Mouse (Mus musculus): ENCODE data around the gene Hist1h4i.
"Not testable (repeated sequence)": the region's sequence is repeated elsewhere in the genome, so short reads cannot be mapped to it uniquely, and the experiment has no call there.

Hist1h4i gene

GRCm38 (mm10) chr13:22041142-22041536 lies at the start of gene Hist1h4i:
Gene Hist1h4i, minus strand, starts transcription at chr13:22041362.
- DNase-seq, result peak; percentile 88

GRCm38 (mm10) chr13:22084140-22084539 lies 43.0 kb upstream of the Hist1h4i start, which contains the start of gene Vmn1r188:
Gene Vmn1r188, plus strand, starts transcription at chr13:22084440.
- DNase-seq, result not testable (repeated sequence)

- no peak for DNase-seq
Measured at GRCm38 (mm10) chr13:22063468-22063867, 22.3 kb upstream of the Hist1h4i start.

GRCm38 (mm10) chr13:22061422-22061821 lies 20.3 kb upstream of the Hist1h4i start:
- DNase-seq, result no peak

- no peak for DNase-seq
Measured at GRCm38 (mm10) chr13:22053754-22054153, 12.6 kb upstream of the Hist1h4i start.

GRCm38 (mm10) chr13:22051523-22051859 lies 10.3 kb upstream of the Hist1h4i start:
- DNase-seq, result no peak

- peak; percentile 82 for DNase-seq
Measured at GRCm38 (mm10) chr13:22050591-22051522, 9.7 kb upstream of the Hist1h4i start.

GRCm38 (mm10) chr13:22049737-22050440 lies 8.7 kb upstream of the Hist1h4i start:
- DNase-seq, result no peak

- DNase-seq, result no peak
Measured at GRCm38 (mm10) chr13:22049041-22049440, 7.9 kb upstream of the Hist1h4i start.

- no peak for DNase-seq
Measured at GRCm38 (mm10) chr13:22045311-22045710, 4.1 kb upstream of the Hist1h4i start.

- no peak for DNase-seq
Measured at GRCm38 (mm10) chr13:22044432-22045155, 3.4 kb upstream of the Hist1h4i start.

- DNase-seq, result no peak
Measured at GRCm38 (mm10) chr13:22043503-22044431, 2.6 kb upstream of the Hist1h4i start.

- peak; percentile 90 for DNase-seq
Measured at GRCm38 (mm10) chr13:22042568-22043502, 1.7 kb upstream of the Hist1h4i start, which contains the start of the genes Hist1h2ag and Hist1h2bj. Gene Hist1h2ag, minus strand, starts transcription at chr13:22042944. Gene Hist1h2bj, plus strand, starts transcription at chr13:22043214.

- no peak for DNase-seq
Measured at GRCm38 (mm10) chr13:22041651-22042567, 747 bp upstream of the Hist1h4i start.

GRCm38 (mm10) chr13:22040464-22041141 lies 559 bp downstream of the Hist1h4i start:
- no peak for DNase-seq

- no peak for DNase-seq
Measured at GRCm38 (mm10) chr13:22039951-22040463, 1.2 kb downstream of the Hist1h4i start.

GRCm38 (mm10) chr13:22039364-22039763 lies 1.8 kb downstream of the Hist1h4i start:
- DNase-seq, result no peak

GRCm38 (mm10) chr13:22037415-22037814 lies 3.7 kb downstream of the Hist1h4i start:
- DNase-seq, result no peak

- DNase-seq, result no peak
Measured at GRCm38 (mm10) chr13:22036986-22037385, 4.2 kb downstream of the Hist1h4i start.

All from kidney, adult 11 months (tissue).